Mouse (Mus musculus): ENCODE results near the gene Trio.

DNA sequence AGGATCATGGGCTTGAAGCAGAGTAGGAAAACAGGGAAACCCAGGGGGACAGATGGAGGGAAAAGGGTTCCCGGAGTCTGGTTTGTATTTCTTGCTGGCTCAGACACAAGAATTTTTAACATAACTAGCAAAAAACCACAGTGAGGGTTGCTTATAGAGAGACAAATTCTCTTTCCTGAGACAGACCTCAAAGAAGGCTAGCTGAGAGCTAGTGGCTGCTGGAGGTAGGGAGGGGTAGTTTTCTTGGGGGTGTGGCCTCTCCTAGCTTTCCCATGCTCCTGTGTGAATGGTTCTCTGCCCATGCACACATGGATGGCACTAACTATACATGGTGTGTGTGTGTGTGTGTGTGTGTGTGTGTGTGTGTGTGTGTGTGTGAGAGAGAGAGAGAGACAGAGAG, 265.0 kb downstream of the Trio start:
- TF ChIP-seq POLR2A (IDR thresholded peaks at IDR 0.05; ENCODE audit: low read depth, low read length) (no peak), CTCF (IDR thresholded peaks at IDR 0.05; ENCODE audit: extremely low read depth, insufficient read length, insufficient replicate concordance, low read depth, low read length) (no peak)
